Mouse (Mus musculus) cortical plate, adult 2 months (tissue): ENCODE measurements around the gene St3gal5.

Experiments used
- CTCF ChIP-seq: fragments of 200-500 bp; IDR thresholded peaks from 2 replicates; pipeline ENCODE4 v1.5.1; 2011; ENCODE audit warnings: mild to moderate bottlenecking, control low read depth, low read length; ENCODE audit not compliant: insufficient read depth; ENCODE audit errors: extremely low read depth
- POLR2A ChIP-seq: fragments of 200-500 bp; IDR thresholded peaks from 2 replicates; pipeline ENCODE4 v1.6.1; 2011; ENCODE audit warnings: mild to moderate bottlenecking, low read length, control low read depth; ENCODE audit not compliant: insufficient read depth; ENCODE audit errors: extremely low read depth

DNA sequence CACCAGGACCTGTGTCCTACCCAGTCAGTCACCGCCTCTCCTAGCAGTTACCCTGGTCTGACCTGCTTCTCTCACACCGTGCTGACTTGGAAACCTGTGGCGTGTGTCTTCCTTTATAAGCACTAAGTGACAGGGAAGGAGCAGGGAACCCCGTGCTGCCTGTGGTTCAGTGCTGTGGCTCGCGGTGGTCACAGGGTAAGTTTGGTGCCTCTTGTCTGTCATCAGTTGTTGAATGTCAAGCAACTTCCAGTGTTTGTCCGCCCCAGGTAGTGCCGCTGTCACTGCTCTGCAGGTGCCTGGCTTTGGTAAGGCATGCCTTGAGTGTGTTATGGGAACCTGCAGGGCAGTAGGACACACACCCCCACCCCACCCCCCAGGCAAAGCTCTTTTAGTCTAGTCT is 3.5 kb downstream of the St3gal5 start:
- no peak for TF ChIP-seq POLR2A
- no peak for TF ChIP-seq CTCF
